Mouse (Mus musculus) embryonic facial prominence, embryonic 10.5 days (tissue): ENCODE measurements around the gene Siglec1. TPM values are rescaled to one million over a fixed set of nuclear protein-coding genes. Genes with fewer than 3 reads are reported as not detected.

ENCODE experiments used
- DNase-seq: peaks from one replicate; pipeline ENCODE4 v3.0.0-alpha.2; 2017; ENCODE audit warnings: low spot score
- H3K27ac ChIP-seq: fragments of 300-500 bp; sonication (generic); replicated peaks from 2 replicates; pipeline ENCODE4 v1.5.1; 2016; ENCODE audit warnings: mild to moderate bottlenecking
- H3K27me3 ChIP-seq: fragments of 300-500 bp; sonication (generic); replicated peaks from 2 replicates; pipeline ENCODE4 v1.6.1; 2016; ENCODE audit warnings: low read depth, mild to moderate bottlenecking; ENCODE audit not compliant: poor library complexity, severe bottlenecking
- H3K36me3 ChIP-seq: fragments of 300-500 bp; sonication (generic); replicated peaks from 2 replicates; pipeline ENCODE4 v1.6.1; 2016; ENCODE audit warnings: mild to moderate bottlenecking, moderate library complexity
- H3K4me1 ChIP-seq: fragments of 300-500 bp; sonication (generic); 2 replicates; pipeline ENCODE4 v1.6.1; 2016
- H3K4me3 ChIP-seq: fragments of 300-500 bp; sonication (generic); 2 replicates; pipeline ENCODE4 v1.5.1; 2016; ENCODE audit warnings: mild to moderate bottlenecking, moderate library complexity
- H3K9me3 ChIP-seq: fragments of 300-500 bp; sonication (generic); 2 replicates; pipeline ENCODE4 v1.6.1; 2016; ENCODE audit warnings: mild to moderate bottlenecking
- WGBS: fragments of 180-500 bp; shearing (Covaris S2); methylation state at CpG from one replicate; pipeline ENCODE4 v1.1.7; 2016; 5-methylcytosine and 5-hydroxymethylcytosine counted together
- polyA plus RNA-seq: library from polyadenylated mRNA; unstranded; fragments of >200 nt; fragmentation: Nextera tagmentation; extraction: Ambion mirVana; gene quantifications from 2 replicates; pipeline ENCODE4 v1.2.1, GENCODE M21; 2016

The Siglec1 gene
- polyA plus RNA-seq, result 0.06 and 0.16 TPM in 2 replicates

DNA sequence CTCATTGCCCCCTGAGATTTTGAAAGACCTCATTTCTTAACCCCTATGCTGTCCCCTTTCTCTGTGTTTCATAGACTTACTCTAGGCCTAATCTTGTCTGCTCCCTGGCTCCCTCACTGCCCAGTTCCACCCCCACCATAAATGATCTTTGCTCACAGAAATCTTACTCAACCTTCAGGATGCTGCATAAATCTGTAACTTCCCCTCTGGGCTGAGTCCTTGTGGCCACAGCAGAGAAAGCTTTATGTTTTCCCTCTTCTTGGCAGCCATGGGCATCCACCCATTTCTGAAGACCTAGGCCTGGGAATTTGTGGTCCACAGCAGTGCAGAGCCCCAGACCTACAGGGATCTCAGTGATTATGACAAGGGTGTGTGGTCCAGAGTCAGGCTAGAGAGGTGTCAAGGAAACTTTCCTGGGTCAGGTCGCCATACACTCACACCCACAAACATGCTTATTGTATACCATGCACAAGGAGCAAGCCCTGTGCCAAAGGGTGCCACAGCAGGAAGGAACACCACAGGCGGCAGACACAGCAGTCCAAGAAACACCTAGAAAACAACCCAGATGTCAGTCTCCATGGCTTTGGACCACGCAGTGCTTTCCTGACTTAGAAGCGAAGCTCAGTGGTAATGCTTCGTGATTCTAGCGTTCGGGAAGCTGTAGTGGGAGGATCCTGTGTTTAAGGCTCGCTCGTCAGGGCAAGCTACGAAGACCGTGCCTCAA, at the start of gene Siglec1:
Gene Siglec1 (minus strand): TSS at position 99 of the 724 bp plus-strand sequence.
- Histone ChIP-seq H3K36me3 (no peaks in the 10 kb centered on the region), H3K9me3 (no peaks in the 10 kb centered on the region), H3K27me3 (no peaks in the 10 kb centered on the region), H3K27ac (no peak within 1 kb of the TSS), H3K4me3 (no peak within 1 kb of the TSS), H3K4me1 (peaks cover 12% of the 10 kb centered on the region)
- WGBS, result 89% methylated on average over 11 of the region's 11 CpGs
- no peak for DNase-seq

DNA sequence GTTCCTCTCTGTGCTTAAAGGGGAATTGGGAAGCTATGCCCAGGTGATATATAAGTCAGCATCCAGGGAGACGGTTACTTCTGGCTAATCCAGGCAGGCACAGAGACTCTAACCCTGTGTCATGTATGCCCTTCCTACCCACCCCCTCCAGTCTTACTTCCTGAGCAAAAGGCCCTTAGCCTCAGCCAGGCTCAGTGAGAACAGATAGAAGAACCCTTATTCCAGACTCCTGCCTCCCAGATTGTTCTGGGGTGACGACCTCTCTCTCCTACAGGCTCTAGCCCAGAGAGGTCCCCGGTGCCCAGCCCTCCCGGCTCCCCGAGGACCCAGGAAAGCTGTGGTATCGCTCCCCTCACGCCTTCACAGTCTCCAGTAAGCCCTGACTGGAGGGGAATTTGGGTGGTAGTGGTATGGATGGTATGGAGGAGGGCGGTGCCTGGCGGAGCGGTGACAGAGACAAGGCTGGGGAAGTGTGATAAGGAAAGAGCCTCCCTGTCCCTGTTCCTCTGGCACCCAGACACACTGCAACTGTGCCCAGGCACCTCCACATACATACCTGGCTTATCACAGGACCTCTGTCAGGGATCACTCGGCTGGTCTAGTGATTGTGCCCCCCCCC, 49.1 kb upstream of the Siglec1 start:
- Histone ChIP-seq H3K27ac (peak overlapping the region; percentile 61), H3K36me3 (peaks cover 71% of the 10 kb centered on the region)

DNA sequence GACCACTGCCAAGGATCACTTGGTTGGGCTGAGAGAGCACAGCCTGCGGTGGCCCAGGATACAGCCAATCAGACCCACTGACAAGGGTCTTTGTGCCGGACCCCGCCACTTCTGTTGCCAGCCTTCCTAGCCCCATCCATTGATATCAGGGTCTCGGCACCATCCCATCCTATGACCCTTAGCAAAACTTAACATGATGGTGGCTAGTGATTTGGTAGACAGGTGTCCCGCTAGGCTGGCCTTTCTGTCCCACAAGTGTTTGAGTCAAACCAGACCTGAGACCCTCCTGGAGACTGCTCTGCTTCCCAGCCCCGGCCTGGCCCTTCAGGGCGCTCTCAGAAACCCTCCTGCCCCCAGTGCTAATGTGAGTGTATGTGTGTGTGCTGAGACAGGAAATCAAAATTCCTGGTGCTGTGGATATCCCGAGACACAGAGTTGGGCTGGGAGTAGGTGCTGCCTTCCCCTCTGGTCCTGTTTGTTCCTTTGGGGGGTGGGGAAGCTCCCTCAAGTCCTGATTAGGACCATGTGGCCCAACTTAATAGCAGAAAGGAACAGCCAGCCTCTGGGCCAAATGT, 48.3 kb upstream of the Siglec1 start:
- no peaks in the 10 kb centered on the region for H3K27me3 ChIP-seq
- no peak overlapping the region for H3K4me3 ChIP-seq
- H3K36me3 ChIP-seq, result peaks cover 66% of the 10 kb centered on the region
- peak; percentile 8 for DNase-seq
- H3K9me3 ChIP-seq, result no peaks in the 10 kb centered on the region
- H3K27ac ChIP-seq, result peak overlapping the region; percentile 61
- 77% methylated on average over 8 of the region's 8 CpGs for WGBS
- peaks cover 36% of the 10 kb centered on the region for H3K4me1 ChIP-seq

More for the DNA sequence above, 49.1 kb upstream of the Siglec1 start:
- Histone ChIP-seq H3K4me3 (no peak overlapping the region), H3K27me3 (no peaks in the 10 kb centered on the region), H3K9me3 (no peaks in the 10 kb centered on the region), H3K4me1 (peaks cover 39% of the 10 kb centered on the region)
- 72% methylated on average over 11 of the region's 11 CpGs for WGBS
- DNase-seq, result no peak

DNA sequence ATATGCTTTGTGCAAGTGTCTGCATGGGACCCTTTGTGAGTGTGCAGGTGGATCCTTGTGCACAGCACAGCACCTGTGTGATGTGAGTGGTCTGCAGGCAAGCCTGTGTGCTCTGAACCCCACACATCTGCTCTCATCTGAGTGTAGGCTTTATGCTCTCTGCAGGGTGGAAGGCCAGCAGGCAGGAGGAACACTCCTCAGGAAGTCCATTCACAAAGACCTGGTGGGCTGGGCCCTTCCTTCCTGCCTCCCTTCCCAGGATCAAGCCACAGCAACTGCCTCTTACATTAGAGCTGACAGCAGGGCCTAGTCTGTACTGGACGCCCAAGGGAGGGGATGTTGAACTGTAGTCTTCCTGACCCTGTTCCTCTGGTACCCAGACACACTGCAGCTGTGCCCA, 47.8 kb upstream of the Siglec1 start:
- Histone ChIP-seq H3K9me3 (no peaks in the 10 kb centered on the region), H3K4me3 (no peak overlapping the region), H3K36me3 (peaks cover 60% of the 10 kb centered on the region), H3K4me1 (peaks cover 36% of the 10 kb centered on the region), H3K27ac (peak overlapping the region; percentile 61), H3K27me3 (no peaks in the 10 kb centered on the region)
- WGBS, result 58% methylated on average over 1 of the region's 1 CpGs
- no peak for DNase-seq

DNA sequence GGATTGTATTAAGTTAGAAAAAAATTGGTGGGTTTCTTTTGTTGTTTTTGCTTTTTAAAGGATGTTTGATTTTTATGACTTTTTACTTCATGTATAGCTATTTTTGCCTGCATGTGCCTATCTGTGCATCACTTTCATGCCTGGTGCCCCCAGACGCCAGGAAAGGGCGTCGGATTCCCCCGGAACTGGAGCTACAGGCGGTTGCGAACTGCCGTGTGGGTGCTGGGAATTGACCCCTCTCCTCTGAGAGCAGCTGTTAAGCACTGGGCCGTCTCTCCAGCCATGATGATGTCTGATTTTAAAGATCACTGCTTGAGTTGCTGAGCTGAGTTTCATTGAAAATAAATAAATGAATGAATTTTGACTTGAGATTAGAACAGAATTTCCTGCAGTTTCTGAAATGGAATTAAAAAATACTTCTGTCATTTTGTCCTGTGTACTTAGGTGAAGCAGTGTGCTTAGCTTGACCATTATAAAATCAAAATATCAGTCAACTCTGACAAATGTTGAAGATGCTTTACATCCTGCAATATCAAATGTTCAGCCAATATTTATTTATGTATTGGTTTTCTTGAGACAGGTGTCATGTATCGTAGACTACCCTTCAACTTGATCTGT, 46.5 kb upstream of the Siglec1 start, which contains the start of gene Gm11037:
Gene Gm11037 (plus strand): TSS at position 568 of the 618 bp plus-strand sequence.
- Histone ChIP-seq H3K4me1 (peaks cover 37% of the 10 kb centered on the region), H3K36me3 (peaks cover 47% of the 10 kb centered on the region), H3K27ac (0 out of 2 replicates have a peak within 1 kb of the TSS, but pooled peaks have one; percentile 61), H3K27me3 (no peaks in the 10 kb centered on the region), H3K9me3 (no peaks in the 10 kb centered on the region), H3K4me3 (no peak within 1 kb of the TSS)
- no peak for DNase-seq
- WGBS, result 85% methylated on average over 9 of the region's 9 CpGs

DNA sequence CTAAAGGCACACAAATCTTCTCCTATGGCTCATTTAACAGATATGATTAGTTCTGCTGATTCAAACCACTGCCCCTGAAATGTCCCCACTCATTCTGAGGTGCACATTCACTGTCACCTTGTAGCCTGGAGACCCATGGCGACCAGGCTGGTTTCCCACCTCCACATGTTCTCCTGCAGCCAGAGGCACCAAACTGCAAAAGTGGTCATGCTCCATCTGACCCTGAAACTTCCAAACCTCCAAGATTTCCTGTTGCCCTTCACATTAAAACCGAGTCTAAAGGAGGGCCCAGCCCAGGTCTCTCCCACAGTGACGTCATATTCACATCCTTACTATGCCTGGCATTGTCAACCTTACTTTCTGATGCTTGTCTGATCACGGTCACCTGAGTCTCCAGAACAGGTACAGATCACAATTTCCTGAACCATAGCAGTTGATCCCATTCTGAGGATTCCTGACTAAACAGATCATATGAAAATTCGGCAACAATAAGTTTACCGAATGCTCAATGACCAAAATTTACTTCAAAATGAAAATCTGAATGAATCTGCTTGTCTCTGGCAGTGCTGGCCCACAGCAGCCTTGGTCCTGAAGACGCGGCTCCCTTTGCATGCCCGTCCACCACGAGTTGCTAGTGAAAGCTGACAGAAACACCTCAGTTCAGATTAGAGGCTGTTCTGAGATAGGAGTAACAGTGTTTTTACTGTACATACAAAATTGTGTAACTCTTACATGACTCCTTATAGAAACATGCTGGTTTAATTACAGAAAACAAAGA, 45.7 kb upstream of the Siglec1 start:
- WGBS, result 86% methylated on average over 10 of the region's 10 CpGs
- Histone ChIP-seq H3K27ac (no peak overlapping the region), H3K27me3 (no peaks in the 10 kb centered on the region), H3K36me3 (peaks cover 41% of the 10 kb centered on the region), H3K9me3 (no peaks in the 10 kb centered on the region), H3K4me1 (peaks cover 45% of the 10 kb centered on the region), H3K4me3 (no peak overlapping the region)
- DNase-seq, result no peak

DNA sequence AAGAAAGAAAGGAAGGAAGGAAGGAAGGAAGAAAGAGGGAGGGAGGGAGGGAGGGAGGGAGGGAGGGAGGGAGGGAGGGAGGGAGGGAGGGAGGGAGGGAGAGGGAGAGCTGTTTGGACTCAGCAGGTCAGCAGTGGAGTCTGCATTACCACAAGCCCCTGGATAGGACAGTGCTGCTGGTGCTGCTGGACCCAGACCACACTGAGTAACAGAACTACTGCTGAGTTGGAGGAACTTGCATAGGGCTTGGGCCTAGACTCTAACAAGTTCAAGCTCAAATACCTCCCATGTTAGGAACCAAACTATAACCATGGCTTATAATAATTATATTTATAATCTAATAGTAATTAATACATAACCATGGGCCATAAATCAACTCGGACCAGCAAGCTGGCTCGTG, 44.3 kb upstream of the Siglec1 start:
- Histone ChIP-seq H3K27me3 (peaks cover 7% of the 10 kb centered on the region; the same call in 1 of the 2 replicates), H3K4me3 (no peak overlapping the region), H3K36me3 (peaks cover 29% of the 10 kb centered on the region), H3K4me1 (peaks cover 52% of the 10 kb centered on the region), H3K9me3 (no peaks in the 10 kb centered on the region), H3K27ac (no peak overlapping the region)
- WGBS, result 87% methylated on average over 2 of the region's 2 CpGs
- DNase-seq, result no peak

DNA sequence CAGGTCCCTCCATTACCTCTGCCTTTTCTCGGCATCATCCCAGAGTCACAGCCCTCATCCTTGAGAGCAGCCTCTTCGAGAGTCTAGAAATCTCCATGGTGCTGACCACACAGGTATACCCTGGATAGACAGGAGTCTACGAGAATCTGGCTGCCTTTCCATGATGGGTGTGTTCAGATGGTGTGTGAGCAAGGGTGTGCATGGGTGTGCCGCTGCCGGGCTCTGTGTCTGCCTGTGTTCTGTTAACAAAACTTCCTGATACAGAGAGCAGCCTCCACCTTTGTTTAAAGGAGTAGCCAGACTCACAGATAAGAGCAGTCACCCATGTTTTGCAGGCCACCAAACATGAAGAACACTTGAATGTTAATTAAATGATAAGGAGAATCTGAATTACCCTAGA, 43.3 kb upstream of the Siglec1 start:
- peaks cover 17% of the 10 kb centered on the region for H3K27me3 ChIP-seq
- peaks cover 20% of the 10 kb centered on the region for H3K36me3 ChIP-seq
- H3K4me3 ChIP-seq, result no peak overlapping the region
- H3K9me3 ChIP-seq, result no peaks in the 10 kb centered on the region
- peaks cover 46% of the 10 kb centered on the region for H3K4me1 ChIP-seq
- H3K27ac ChIP-seq, result no peak overlapping the region
- no peak for DNase-seq
- WGBS, result 87% methylated on average over 5 of the region's 5 CpGs

DNA sequence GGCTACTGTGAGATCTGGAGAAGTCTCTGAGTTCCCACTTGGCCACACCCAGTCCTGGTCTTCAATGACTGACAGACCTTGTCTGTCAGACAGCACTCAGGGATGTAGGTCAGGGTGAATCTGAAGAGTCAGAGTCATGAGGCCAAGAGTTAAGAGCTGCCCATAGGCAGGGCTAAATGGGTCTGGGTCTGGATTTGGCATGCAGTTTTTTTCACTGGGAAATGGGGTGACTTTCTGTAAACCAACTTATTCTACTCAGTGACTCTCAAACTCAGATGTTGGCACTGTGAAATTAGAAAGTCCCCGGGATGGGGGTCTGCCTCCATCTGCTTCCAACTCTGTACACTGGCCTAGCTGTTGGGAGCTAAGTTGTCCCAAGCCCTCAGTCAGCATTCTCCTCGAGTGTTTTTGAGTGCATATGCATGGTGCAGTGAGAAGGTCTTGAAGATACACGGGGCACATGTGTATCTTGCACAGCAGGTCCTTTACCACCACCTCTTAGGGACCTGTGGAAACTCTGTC, 42.1 kb upstream of the Siglec1 start:
- Histone ChIP-seq H3K4me1 (peaks cover 43% of the 10 kb centered on the region), H3K4me3 (peak overlapping the region; percentile 75; the same call in 1 of the 2 replicates), H3K27me3 (peaks cover 21% of the 10 kb centered on the region), H3K9me3 (no peaks in the 10 kb centered on the region), H3K27ac (peak overlapping the region; percentile 96; the same call in 1 of the 2 replicates), H3K36me3 (peaks cover 9% of the 10 kb centered on the region; the same call in 1 of the 2 replicates)
- whole genome bisulfite sequencing, result 86% methylated on average over 3 of the region's 3 CpGs
- DNase-seq, result no peak

DNA sequence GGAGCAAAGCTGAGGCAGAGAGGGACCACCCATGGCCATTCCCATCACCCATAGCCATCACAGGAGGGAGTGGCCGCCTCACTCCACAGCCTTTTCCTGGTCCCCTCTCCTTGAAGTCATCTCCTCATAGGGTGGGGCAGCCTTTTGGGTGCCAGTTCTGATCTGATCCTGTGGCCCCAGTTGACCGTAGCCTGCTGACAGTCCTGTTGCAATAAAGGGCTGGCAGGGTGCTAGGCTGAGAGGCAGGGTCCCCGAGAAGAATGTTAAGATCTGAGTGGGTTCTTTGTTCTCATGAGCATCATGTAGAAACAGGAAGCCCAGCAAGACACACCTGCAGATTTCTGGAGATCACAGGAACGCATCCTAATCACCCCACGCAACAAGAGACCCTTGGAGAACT, 41.6 kb upstream of the Siglec1 start:
- Histone ChIP-seq H3K4me1 (peaks cover 43% of the 10 kb centered on the region), H3K27ac (peak overlapping the region; percentile 96), H3K27me3 (peaks cover 21% of the 10 kb centered on the region), H3K4me3 (peak overlapping the region; percentile 75), H3K9me3 (no peaks in the 10 kb centered on the region), H3K36me3 (peaks cover 9% of the 10 kb centered on the region; the same call in 1 of the 2 replicates)
- 84% methylated on average over 5 of the region's 5 CpGs for WGBS
- DNase-seq, result no peak

DNA sequence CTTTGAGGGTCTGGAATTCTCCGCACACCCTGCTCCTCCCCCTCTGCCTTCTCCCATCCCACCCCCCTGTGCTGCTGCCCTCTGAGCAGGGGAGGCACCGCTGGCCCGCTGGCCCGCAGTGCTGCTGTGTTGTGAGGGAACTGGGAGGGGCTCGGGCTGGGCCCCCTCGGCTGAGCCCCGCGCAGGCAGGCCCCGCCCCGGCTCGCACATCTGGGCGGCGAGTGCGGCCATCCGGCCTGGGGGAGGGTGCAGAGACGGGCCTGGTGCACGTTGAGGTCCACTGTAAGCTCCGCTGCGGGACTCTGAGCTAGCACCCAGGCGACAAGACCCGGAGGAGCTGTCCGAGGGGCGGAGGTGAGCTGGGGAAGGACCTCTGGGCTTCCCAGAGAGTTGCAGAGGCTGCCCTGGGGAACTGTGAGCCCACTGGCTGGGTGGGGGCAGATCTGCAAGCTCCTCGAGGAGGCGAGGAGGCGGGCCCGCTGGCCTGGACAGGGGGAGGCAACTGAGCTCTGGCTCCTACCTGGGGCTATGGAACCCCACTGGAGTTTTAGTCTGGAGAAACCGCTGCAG, 40.7 kb upstream of the Siglec1 start, which contains the start of gene Hspa12b:
Gene Hspa12b (plus strand): TSS at position 120 of the 570 bp plus-strand sequence.
- peak within 1 kb of the TSS; percentile 96 for H3K27ac ChIP-seq
- peaks cover 21% of the 10 kb centered on the region for H3K27me3 ChIP-seq
- H3K36me3 ChIP-seq, result peaks cover 9% of the 10 kb centered on the region; the same call in 1 of the 2 replicates
- H3K4me1 ChIP-seq, result peaks cover 43% of the 10 kb centered on the region
- peak within 1 kb of the TSS; percentile 75 for H3K4me3 ChIP-seq
- DNase-seq, result peak; percentile 91
- H3K9me3 ChIP-seq, result no peaks in the 10 kb centered on the region
- WGBS, result under 1% methylated on average over 28 of the region's 28 CpGs
